Mouse (Mus musculus) hindbrain, embryonic 14.5 days (tissue): ENCODE data around the gene Dpp6. TPM values are rescaled to one million over a fixed set of nuclear protein-coding genes. Genes with fewer than 3 reads are reported as not detected.

ENCODE experiments used
- ATAC-seq: fragments of 200-750 bp; cut with Nextera tagmentation; 2 replicates; pipeline ENCODE4 v1.8.0; 2017; ENCODE audit warnings: moderate number of reproducible peaks, mild to moderate bottlenecking, moderate TSS enrichment, moderate library complexity; ENCODE audit not compliant: low FRiP score
- DNase-seq: peaks from one replicate; pipeline ENCODE4 v3.0.0-alpha.2; 2015; ENCODE audit warnings: low spot score
- H3K27ac ChIP-seq: fragments of 300-500 bp; sonication (generic); 2 replicates; pipeline ENCODE4 v1.5.1; 2014; ENCODE audit warnings: mild to moderate bottlenecking, moderate library complexity
- H3K27me3 ChIP-seq: fragments of 300-500 bp; sonication (generic); 2 replicates; pipeline ENCODE4 v1.6.1; 2014; ENCODE audit warnings: mild to moderate bottlenecking, low read length, mixed read lengths; ENCODE audit not compliant: control insufficient read depth, insufficient read depth
- H3K36me3 ChIP-seq: fragments of 300-500 bp; sonication (generic); replicated peaks from 2 replicates; pipeline ENCODE4 v1.6.1; 2014; ENCODE audit not compliant: control insufficient read depth, insufficient read depth
- H3K4me1 ChIP-seq: fragments of 300-500 bp; sonication (generic); replicated peaks from 2 replicates; pipeline ENCODE4 v1.6.1; 2014; ENCODE audit warnings: antibody characterized with exemption, low read length, mixed read lengths; ENCODE audit not compliant: control insufficient read depth, insufficient read depth
- H3K4me2 ChIP-seq: fragments of 300-500 bp; sonication (generic); replicated peaks from 2 replicates; pipeline ENCODE4 v1.6.1; 2014; ENCODE audit warnings: mild to moderate bottlenecking, moderate library complexity
- H3K4me3 ChIP-seq: fragments of 300-500 bp; sonication (generic); replicated peaks from 2 replicates; pipeline ENCODE4 v1.5.1; 2014; ENCODE audit warnings: mild to moderate bottlenecking, low read length
- H3K9ac ChIP-seq: fragments of 300-500 bp; sonication (generic); 2 replicates; pipeline ENCODE4 v1.6.1; 2014
- H3K9me3 ChIP-seq: fragments of 300-500 bp; sonication (generic); 2 replicates; pipeline ENCODE4 v1.6.1; 2016; ENCODE audit warnings: low read length; ENCODE audit not compliant: control insufficient read depth
- WGBS: fragments of 180-500 bp; shearing (Covaris S2); extraction: QIAGEN DNeasy Blood & Tissue Kit; methylation state at CpG from one replicate; pipeline ENCODE4 v1.1.7; 2014; 5-methylcytosine and 5-hydroxymethylcytosine counted together
- polyA plus RNA-seq: library from polyadenylated mRNA; unstranded; fragments of >200 nt; fragmentation: Nextera tagmentation; extraction: Ambion mirVana; gene quantifications from 2 replicates; pipeline ENCODE4 v1.2.1, GENCODE M21; 2014

The Dpp6 gene
- polyA plus RNA-seq, 1 experiment from 2014 or later: 86.7 TPM

DNA sequence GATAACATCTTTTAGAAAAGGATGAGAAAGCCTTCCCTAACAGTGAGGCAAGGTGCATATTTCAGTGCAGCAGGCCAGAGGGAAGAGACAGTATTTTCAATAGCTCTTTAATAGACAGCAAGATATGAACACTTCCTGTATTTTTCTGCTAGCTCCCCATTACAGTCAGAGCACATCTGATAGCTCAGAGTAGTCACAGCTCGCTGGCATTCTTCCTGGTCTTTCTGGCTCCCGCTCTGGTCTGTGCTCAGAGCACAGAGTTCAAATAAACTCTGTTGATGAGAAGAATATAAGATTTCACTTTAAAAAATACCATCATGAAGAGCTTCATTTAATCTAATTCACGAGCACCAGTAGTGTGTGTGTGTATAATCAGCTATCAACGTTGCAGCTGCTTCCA, 249.8 kb downstream of the Dpp6 start:
- Histone ChIP-seq H3K4me2 (no peak overlapping the region), H3K36me3 (no peaks in the 10 kb centered on the region), H3K4me3 (no peak overlapping the region), H3K27me3 (no peaks in the 10 kb centered on the region), H3K4me1 (no peaks in the 10 kb centered on the region), H3K9me3 (no peaks in the 10 kb centered on the region), H3K27ac (peak overlapping the region; percentile 17; the same call in 1 of the 2 replicates), H3K9ac (no peak overlapping the region)
- 70% methylated on average over 4 of the region's 4 CpGs for WGBS
- ATAC-seq (no peak), DNase-seq (no peak)

DNA sequence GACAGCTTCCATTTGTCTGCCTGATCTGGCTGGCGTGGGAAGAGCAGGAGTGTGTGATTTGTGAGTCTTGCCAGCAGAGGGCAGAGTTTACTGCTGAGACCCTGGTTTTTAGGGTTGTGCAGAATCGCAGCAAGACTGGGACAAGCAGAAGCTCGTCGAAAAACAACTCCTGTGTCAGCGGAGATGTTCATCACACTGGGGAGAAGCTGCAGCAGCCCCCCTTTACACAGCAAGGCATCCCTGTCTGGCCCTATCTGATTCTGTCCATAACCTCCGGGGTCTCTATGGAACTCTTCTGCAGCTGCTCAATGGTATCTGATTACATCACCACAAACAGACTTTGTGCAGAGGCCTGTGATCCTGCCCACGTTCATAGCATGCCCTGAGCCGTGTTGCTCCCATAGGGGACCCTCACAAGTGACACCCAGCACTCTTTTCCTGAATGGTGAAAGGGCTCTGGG, 258.2 kb downstream of the Dpp6 start:
- ATAC-seq (peak; percentile 80), DNase-seq (peak; percentile 87)
- Histone ChIP-seq H3K4me2 (no peak overlapping the region), H3K36me3 (no peaks in the 10 kb centered on the region), H3K4me3 (no peak overlapping the region), H3K4me1 (no peaks in the 10 kb centered on the region), H3K27ac (no peak overlapping the region), H3K27me3 (no peaks in the 10 kb centered on the region), H3K9me3 (no peaks in the 10 kb centered on the region), H3K9ac (no peak overlapping the region)
- 17% methylated on average over 8 of the region's 8 CpGs for WGBS

DNA sequence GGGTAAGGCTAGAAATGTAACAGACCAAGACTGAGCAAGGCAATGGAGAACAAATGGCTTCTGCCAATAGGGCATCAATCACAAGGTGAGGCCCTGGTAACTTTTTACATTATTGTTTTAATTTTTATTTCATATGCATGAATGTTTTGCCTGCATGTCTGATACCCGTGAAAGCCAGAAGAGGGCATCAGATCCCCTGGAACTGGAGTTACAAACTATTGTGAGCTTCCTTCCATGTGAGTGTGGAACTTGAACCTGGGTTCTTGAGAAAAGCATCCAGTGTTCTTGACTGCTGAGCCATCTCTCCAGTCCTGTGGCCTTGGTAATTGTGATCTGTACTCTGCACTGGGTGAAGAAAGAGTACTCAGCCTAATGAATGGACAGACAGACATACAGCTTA, 259.0 kb downstream of the Dpp6 start:
- DNase-seq (no peak), ATAC-seq (no peak)
- Histone ChIP-seq H3K27ac (no peak overlapping the region), H3K27me3 (no peaks in the 10 kb centered on the region), H3K36me3 (no peaks in the 10 kb centered on the region), H3K4me1 (no peaks in the 10 kb centered on the region), H3K9ac (no peak overlapping the region), H3K4me3 (no peak overlapping the region), H3K9me3 (no peaks in the 10 kb centered on the region), H3K4me2 (no peak overlapping the region)
- WGBS: 47% methylated on average over 1 of the region's 1 CpGs

DNA sequence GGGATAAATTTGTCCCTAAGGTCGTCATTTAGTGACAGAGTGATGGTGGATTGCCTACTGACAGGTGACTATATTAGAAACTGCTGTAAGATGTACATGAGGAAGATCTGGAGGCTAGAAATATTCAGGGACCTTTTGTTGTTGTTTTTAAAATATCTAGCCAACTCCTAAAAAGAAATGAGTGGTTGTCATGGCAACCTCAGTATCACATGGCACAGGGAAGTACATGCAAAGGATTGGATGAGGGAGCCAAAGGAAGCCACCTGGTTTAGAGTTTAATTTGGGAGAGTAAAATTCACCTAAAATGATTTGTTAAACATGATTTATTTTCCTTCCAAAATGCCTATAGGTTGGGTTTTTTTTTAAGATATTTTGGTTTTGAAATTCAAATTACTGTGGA, 260.8 kb downstream of the Dpp6 start:
- no peak for DNase-seq
- Histone ChIP-seq H3K4me3 (no peak overlapping the region), H3K27ac (no peak overlapping the region), H3K4me1 (no peaks in the 10 kb centered on the region), H3K36me3 (no peaks in the 10 kb centered on the region), H3K4me2 (no peak overlapping the region), H3K9ac (no peak overlapping the region), H3K9me3 (no peaks in the 10 kb centered on the region), H3K27me3 (no peaks in the 10 kb centered on the region)
- 67% methylated on average over 1 of the region's 1 CpGs for WGBS
- no peak for ATAC-seq

DNA sequence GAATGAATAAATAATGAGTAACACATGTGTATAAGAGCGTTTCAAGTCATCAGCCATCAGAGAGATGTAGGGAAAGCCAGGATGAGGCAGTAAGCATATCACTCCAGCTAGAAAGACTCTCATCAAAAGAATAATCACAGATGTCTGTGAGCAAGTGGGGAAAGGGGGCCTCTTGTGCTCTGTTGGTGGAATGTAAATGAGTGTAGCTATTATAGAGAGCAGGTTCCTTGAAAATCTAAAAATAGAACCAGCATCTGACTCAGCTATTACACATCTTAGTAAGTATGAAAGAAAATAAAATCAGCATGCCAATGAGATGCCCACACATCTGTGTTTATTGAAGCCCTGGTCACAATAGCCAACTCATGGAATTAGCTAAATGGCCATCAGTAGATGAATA, 264.3 kb downstream of the Dpp6 start:
- no peak overlapping the region for H3K4me2 ChIP-seq
- DNase-seq (no peak), ATAC-seq (no peak)
- H3K4me3 ChIP-seq: no peak overlapping the region
- H3K9ac ChIP-seq: no peak overlapping the region
- no peaks in the 10 kb centered on the region for H3K9me3 ChIP-seq
- H3K27me3 ChIP-seq: no peaks in the 10 kb centered on the region
- no peaks in the 10 kb centered on the region for H3K4me1 ChIP-seq
- H3K36me3 ChIP-seq: no peaks in the 10 kb centered on the region
- WGBS: 42% methylated on average over 1 of the region's 1 CpGs
- H3K27ac ChIP-seq: peak overlapping the region; percentile 38; the same call in 1 of the 2 replicates

DNA sequence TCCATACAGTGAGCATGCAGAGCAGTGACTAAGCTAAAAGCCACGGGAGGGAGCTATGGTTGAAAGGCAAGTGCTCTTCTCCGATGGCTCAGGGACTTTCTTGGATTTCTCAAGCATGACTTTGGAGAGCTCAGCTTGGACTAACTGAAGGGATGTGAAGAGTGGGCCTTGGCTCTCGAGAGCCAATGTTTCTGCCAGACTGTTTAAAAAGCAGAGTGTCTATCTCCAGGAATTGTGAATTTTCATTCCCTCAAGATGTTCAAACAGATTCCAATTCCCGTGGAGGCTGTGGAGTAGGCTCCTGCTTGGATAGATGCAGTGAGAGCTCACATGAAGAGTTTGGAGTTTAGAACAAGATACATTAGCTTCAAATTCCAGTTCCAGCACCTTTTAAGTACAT, 266.8 kb downstream of the Dpp6 start:
- DNase-seq: no peak
- H3K27ac ChIP-seq: no peak overlapping the region
- no peak overlapping the region for H3K9ac ChIP-seq
- no peak overlapping the region for H3K4me2 ChIP-seq
- no peaks in the 10 kb centered on the region for H3K27me3 ChIP-seq
- 73% methylated on average over 4 of the region's 4 CpGs for WGBS
- no peaks in the 10 kb centered on the region for H3K36me3 ChIP-seq
- H3K4me1 ChIP-seq: no peaks in the 10 kb centered on the region
- ATAC-seq: no peak
- H3K9me3 ChIP-seq: no peaks in the 10 kb centered on the region
- H3K4me3 ChIP-seq: no peak overlapping the region

DNA sequence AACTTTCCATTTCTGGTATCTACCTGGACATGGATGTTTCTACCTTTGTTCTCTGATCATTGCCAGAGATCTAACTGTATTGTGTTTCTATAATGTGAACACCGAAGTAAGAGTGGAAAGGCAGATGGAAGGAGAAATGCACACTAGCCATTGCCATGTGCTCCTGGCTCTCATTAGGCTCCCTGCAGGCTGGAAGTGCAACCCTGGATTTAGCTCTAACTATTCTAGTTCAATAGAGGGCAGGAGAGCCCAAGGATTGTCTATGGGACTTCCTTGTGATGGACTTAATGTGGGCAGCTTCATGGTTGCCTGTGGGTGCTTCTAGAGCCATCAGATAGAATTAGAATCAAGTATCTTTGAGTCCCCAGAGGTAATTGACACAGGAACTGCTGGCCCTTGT, 291.2 kb downstream of the Dpp6 start:
- H3K4me3 ChIP-seq: no peak overlapping the region
- ATAC-seq (no peak), DNase-seq (no peak)
- H3K9ac ChIP-seq: no peak overlapping the region
- 97% methylated on average over 1 of the region's 1 CpGs for WGBS
- no peaks in the 10 kb centered on the region for H3K9me3 ChIP-seq
- H3K36me3 ChIP-seq: no peaks in the 10 kb centered on the region
- H3K4me1 ChIP-seq: no peaks in the 10 kb centered on the region
- H3K4me2 ChIP-seq: no peak overlapping the region
- no peaks in the 10 kb centered on the region for H3K27me3 ChIP-seq
- H3K27ac ChIP-seq: no peak overlapping the region

DNA sequence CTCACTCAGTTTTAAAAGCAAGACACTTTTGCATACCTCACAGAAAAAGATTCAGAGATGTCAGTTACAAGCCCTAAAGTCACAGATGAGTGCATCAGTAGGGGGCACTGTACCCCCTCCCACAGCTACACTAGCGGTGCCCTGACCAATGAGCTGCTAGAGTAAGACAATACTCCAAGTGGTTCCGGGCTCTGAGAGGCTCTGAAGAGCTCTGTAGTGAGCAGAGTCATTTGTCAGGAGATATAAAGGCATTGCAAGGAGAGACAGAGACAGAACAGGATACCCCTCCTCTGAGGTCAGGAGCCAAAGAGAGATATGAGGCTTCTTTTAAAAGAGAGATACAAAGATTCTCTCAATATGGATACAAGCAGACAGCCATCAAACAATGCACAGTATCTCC, 305.5 kb downstream of the Dpp6 start:
- H3K4me1 ChIP-seq: no peaks in the 10 kb centered on the region
- DNase-seq: no peak
- WGBS: 31% methylated on average over 2 of the region's 2 CpGs
- H3K27ac ChIP-seq: no peak overlapping the region
- H3K4me2 ChIP-seq: no peak overlapping the region
- H3K36me3 ChIP-seq: no peaks in the 10 kb centered on the region
- no peak overlapping the region for H3K4me3 ChIP-seq
- no peaks in the 10 kb centered on the region for H3K27me3 ChIP-seq
- H3K9ac ChIP-seq: no peak overlapping the region
- no peak for ATAC-seq
- H3K9me3 ChIP-seq: no peaks in the 10 kb centered on the region

DNA sequence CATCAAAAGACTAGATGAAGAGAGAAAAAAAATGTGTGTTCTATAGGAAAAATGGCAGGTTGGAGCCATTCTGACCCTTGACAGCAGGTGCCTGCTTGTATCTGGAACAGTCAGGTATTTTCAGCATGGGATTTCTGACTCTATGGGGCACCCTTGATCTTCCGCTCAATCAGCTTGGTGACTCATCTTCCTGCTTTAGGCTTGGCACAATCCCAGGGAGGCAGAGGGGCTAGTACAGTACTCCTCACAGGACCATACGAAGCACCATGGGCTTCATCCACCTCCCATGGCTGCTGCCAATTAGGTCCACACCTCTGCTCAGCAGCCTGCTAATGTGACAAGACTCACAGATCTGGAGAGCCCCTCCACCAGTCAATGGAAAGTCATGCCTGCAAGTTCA, 305.9 kb downstream of the Dpp6 start:
- Histone ChIP-seq H3K4me3 (no peak overlapping the region), H3K9ac (no peak overlapping the region), H3K4me1 (no peaks in the 10 kb centered on the region), H3K27me3 (no peaks in the 10 kb centered on the region), H3K27ac (no peak overlapping the region), H3K4me2 (no peak overlapping the region), H3K9me3 (no peaks in the 10 kb centered on the region), H3K36me3 (no peaks in the 10 kb centered on the region)
- no peak for ATAC-seq
- WGBS: 92% methylated on average over 2 of the region's 2 CpGs
- no peak for DNase-seq

DNA sequence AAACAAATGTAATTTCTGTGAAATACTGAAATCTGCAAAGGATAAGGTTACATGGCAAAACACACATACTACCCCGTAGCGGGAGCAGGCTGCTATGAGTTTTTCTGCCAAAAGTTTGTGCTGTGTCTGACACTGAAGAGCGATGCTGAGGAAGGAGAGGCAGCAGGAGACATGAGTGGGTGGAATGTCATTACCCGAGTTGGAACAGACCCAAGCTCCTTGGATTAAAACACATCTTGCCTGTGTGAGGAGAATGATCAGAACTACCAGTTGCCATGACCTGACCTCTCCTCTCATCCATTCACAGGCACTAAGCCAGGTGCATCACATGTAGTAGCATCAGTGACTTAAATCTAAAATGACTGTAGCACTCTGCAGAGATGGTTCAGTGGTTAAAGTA, 309.0 kb downstream of the Dpp6 start:
- Histone ChIP-seq H3K4me1 (no peaks in the 10 kb centered on the region), H3K27ac (no peak overlapping the region), H3K4me3 (no peak overlapping the region), H3K9me3 (no peaks in the 10 kb centered on the region), H3K36me3 (no peaks in the 10 kb centered on the region), H3K9ac (no peak overlapping the region), H3K4me2 (no peak overlapping the region), H3K27me3 (no peaks in the 10 kb centered on the region)
- DNase-seq (no peak), ATAC-seq (no peak)
- 80% methylated on average over 4 of the region's 4 CpGs for WGBS
